Mouse (Mus musculus): ENCODE results near the gene Tex264.
"Not testable (repeated sequence)": the region's sequence is repeated elsewhere in the genome, so short reads cannot be mapped to it uniquely, and the experiment has no call there.

The Tex264 gene

GRCm38 (mm10) chr9:106664856-106665255, 20.9 kb downstream of the Tex264 start:
- no peak for DNase-seq (ENCODE audit: extremely low read depth, low read depth, low spot score)

GRCm38 (mm10) chr9:106664433-106664832, 21.3 kb downstream of the Tex264 start:
- DNase-seq (ENCODE audit: extremely low read depth, low read depth, low spot score) = no peak

- DNase-seq (ENCODE audit: extremely low read depth, low read depth, low spot score) = no peak
Observed at GRCm38 (mm10) chr9:106663200-106663599, 22.5 kb downstream of the Tex264 start.

GRCm38 (mm10) chr9:106659935-106660334, 25.8 kb downstream of the Tex264 start:
- DNase-seq (ENCODE audit: extremely low read depth, low read depth, low spot score) = no peak

GRCm38 (mm10) chr9:106659441-106659840, 26.3 kb downstream of the Tex264 start:
- no peak for DNase-seq (ENCODE audit: extremely low read depth, low read depth, low spot score)

GRCm38 (mm10) chr9:106657592-106657991, 28.1 kb downstream of the Tex264 start:
- DNase-seq (ENCODE audit: extremely low read depth, low read depth, low spot score) = no peak

- no peak for DNase-seq (ENCODE audit: extremely low read depth, low read depth, low spot score)
Observed at GRCm38 (mm10) chr9:106656820-106657219, 28.9 kb downstream of the Tex264 start.

- DNase-seq (ENCODE audit: extremely low read depth, low read depth, low spot score) = no peak
Observed at GRCm38 (mm10) chr9:106655884-106656720, 29.6 kb downstream of the Tex264 start, which contains the start of gene Grm2. Gene Grm2 (minus strand): TSS chr9:106656082.

- DNase-seq (ENCODE audit: extremely low read depth, low read depth, low spot score) = no peak
Observed at GRCm38 (mm10) chr9:106652720-106653119, 33.0 kb downstream of the Tex264 start.

GRCm38 (mm10) chr9:106647226-106647625, 38.5 kb downstream of the Tex264 start:
- no peak for DNase-seq (ENCODE audit: extremely low read depth, low read depth, low spot score)

GRCm38 (mm10) chr9:106645684-106646271, 39.9 kb downstream of the Tex264 start:
- no peak for DNase-seq (ENCODE audit: extremely low read depth, low read depth, low spot score)

- DNase-seq (ENCODE audit: extremely low read depth, low read depth, low spot score) = no peak
Observed at GRCm38 (mm10) chr9:106643787-106644186, 41.9 kb downstream of the Tex264 start.

GRCm38 (mm10) chr9:106643128-106643527, 42.6 kb downstream of the Tex264 start:
- DNase-seq (ENCODE audit: extremely low read depth, low read depth, low spot score) = no peak

- DNase-seq (ENCODE audit: extremely low read depth, low read depth, low spot score) = no peak
Observed at GRCm38 (mm10) chr9:106641346-106641745, 44.4 kb downstream of the Tex264 start.

- no peak for DNase-seq (ENCODE audit: extremely low read depth, low read depth, low spot score)
Observed at GRCm38 (mm10) chr9:106638154-106638553, 47.6 kb downstream of the Tex264 start.

- no peak for DNase-seq (ENCODE audit: extremely low read depth, low read depth, low spot score)
Observed at GRCm38 (mm10) chr9:106632185-106632584, 53.5 kb downstream of the Tex264 start.

- not testable (repeated sequence) for DNase-seq (ENCODE audit: extremely low read depth, low read depth, low spot score)
Observed at GRCm38 (mm10) chr9:106627796-106628195, 57.9 kb downstream of the Tex264 start.

- DNase-seq (ENCODE audit: extremely low read depth, low read depth, low spot score) = no peak
Observed at GRCm38 (mm10) chr9:106626282-106626681, 59.4 kb downstream of the Tex264 start, which contains the start of gene Iqcf6. Gene Iqcf6 (plus strand): TSS chr9:106626582.

GRCm38 (mm10) chr9:106617496-106617895, 68.2 kb downstream of the Tex264 start:
- DNase-seq (ENCODE audit: extremely low read depth, low read depth, low spot score) = no peak

GRCm38 (mm10) chr9:106616306-106616705, 69.4 kb downstream of the Tex264 start:
- DNase-seq (ENCODE audit: extremely low read depth, low read depth, low spot score) = no peak

GRCm38 (mm10) chr9:106614616-106615015, 71.1 kb downstream of the Tex264 start:
- DNase-seq (ENCODE audit: extremely low read depth, low read depth, low spot score) = no peak

GRCm38 (mm10) chr9:106613951-106614350, 71.8 kb downstream of the Tex264 start:
- no peak for DNase-seq (ENCODE audit: extremely low read depth, low read depth, low spot score)

All from fat pad, adult 2 months (tissue).